Mouse (Mus musculus): ENCODE data around the gene Tgfbr1. TPM values are rescaled to one million over a fixed set of nuclear protein-coding genes. Genes with fewer than 3 reads are reported as not detected.

The Tgfbr1 gene
- total RNA-seq, 1 experiment, result 31.7 TPM

- no peak overlapping the region for H3K9ac ChIP-seq (ENCODE audit: insufficient read depth, low read depth, low read length, poor library complexity, severe bottlenecking)
- H3K9me3 ChIP-seq (ENCODE audit: control insufficient read depth, insufficient read depth, low read depth, low read length), result no peaks in the 10 kb centered on the region
- no peak overlapping the region for H3K4me3 ChIP-seq (ENCODE audit: insufficient read depth in 1 of 2, low read depth in 1 of 2, low read length in 2 of 2, poor library complexity in 1 of 2, severe bottlenecking in 1 of 2)
- no peaks in the 10 kb centered on the region for H3K4me1 ChIP-seq (ENCODE audit: control insufficient read depth in 2 of 2, insufficient read depth in 2 of 2, low read length in 2 of 2, poor library complexity in 1 of 2)
- in situ Hi-C loops (cut with MboI; ENCODE audit: low sequenced_read_pairs in 2 of 2, unreplicated experiment in 2 of 2), result no loop called here
- H3K36me3 ChIP-seq (ENCODE audit: control insufficient read depth, insufficient read depth, low read length, poor library complexity, severe bottlenecking), result no peaks in the 10 kb centered on the region
- no peak for DNase-seq (ENCODE audit: low read depth, low spot score)
- no peak overlapping the region for H3K27ac ChIP-seq (ENCODE audit: insufficient read depth, low read depth, low read length, poor library complexity, severe bottlenecking)
- TF ChIP-seq CHD2 (IDR thresholded peaks at IDR 0.05; ENCODE audit: low read depth, low read length) (no peak), HCFC1 (IDR thresholded peaks at IDR 0.05; ENCODE audit: borderline replicate concordance, insufficient read depth, low read length) (no peak), MAFK (IDR thresholded peaks at IDR 0.05; ENCODE audit: insufficient read depth, low read depth, low read length) (no peak)
These were observed 28.8 kb upstream of the Tgfbr1 start for GRCm38 (mm10) chr4:47324206-47324605.

- DNase-seq (ENCODE audit: low read depth, low spot score), result no peak
- Histone ChIP-seq H3K27ac (ENCODE audit: insufficient read depth, low read depth, low read length, poor library complexity, severe bottlenecking) (no peak overlapping the region), H3K4me1 (ENCODE audit: control insufficient read depth in 2 of 2, insufficient read depth in 2 of 2, low read length in 2 of 2, poor library complexity in 1 of 2) (no peaks in the 10 kb centered on the region; a peak in 1 of 4 replicates), H3K4me3 (ENCODE audit: insufficient read depth in 1 of 2, low read depth in 1 of 2, low read length in 2 of 2, poor library complexity in 1 of 2, severe bottlenecking in 1 of 2) (no peak overlapping the region), H3K9me3 (ENCODE audit: control insufficient read depth, insufficient read depth, low read depth, low read length) (no peaks in the 10 kb centered on the region), H3K36me3 (ENCODE audit: control insufficient read depth, insufficient read depth, low read length, poor library complexity, severe bottlenecking) (no peaks in the 10 kb centered on the region), H3K9ac (ENCODE audit: insufficient read depth, low read depth, low read length, poor library complexity, severe bottlenecking) (no peak overlapping the region)
- TF ChIP-seq ZNF384 (IDR thresholded peaks at IDR 0.05; ENCODE audit: low read depth, low read length), result no peak
- no peak for TF ChIP-seq MAFK (IDR thresholded peaks at IDR 0.05; ENCODE audit: insufficient read depth, low read depth, low read length)
- no peak for TF ChIP-seq HCFC1 (IDR thresholded peaks at IDR 0.05; ENCODE audit: borderline replicate concordance, insufficient read depth, low read length)
- in situ Hi-C loops (cut with MboI; ENCODE audit: low sequenced_read_pairs in 2 of 2, unreplicated experiment in 2 of 2), result no loop called here
These were observed 25.2 kb upstream of the Tgfbr1 start for GRCm38 (mm10) chr4:47327782-47328181.

- no peak overlapping the region for H3K27ac ChIP-seq (ENCODE audit: insufficient read depth, low read depth, low read length, poor library complexity, severe bottlenecking)
- no peaks in the 10 kb centered on the region for H3K9me3 ChIP-seq (ENCODE audit: control insufficient read depth, insufficient read depth, low read depth, low read length)
- no peak for DNase-seq (ENCODE audit: low read depth, low spot score)
- in situ Hi-C loops (cut with MboI; ENCODE audit: low sequenced_read_pairs in 2 of 2, unreplicated experiment in 2 of 2), result no loop called here
- no peak overlapping the region for H3K9ac ChIP-seq (ENCODE audit: insufficient read depth, low read depth, low read length, poor library complexity, severe bottlenecking)
- H3K36me3 ChIP-seq (ENCODE audit: control insufficient read depth, insufficient read depth, low read length, poor library complexity, severe bottlenecking), result no peaks in the 10 kb centered on the region
- H3K4me1 ChIP-seq (ENCODE audit: control insufficient read depth in 2 of 2, insufficient read depth in 2 of 2, low read length in 2 of 2, poor library complexity in 1 of 2), result no peaks in the 10 kb centered on the region; a peak in 1 of 4 replicates
- H3K4me3 ChIP-seq (ENCODE audit: insufficient read depth in 1 of 2, low read depth in 1 of 2, low read length in 2 of 2, poor library complexity in 1 of 2, severe bottlenecking in 1 of 2), result no peak overlapping the region
- no peak for TF ChIP-seq MAFK (IDR thresholded peaks at IDR 0.05; ENCODE audit: insufficient read depth, low read depth, low read length)
- TF ChIP-seq ZNF384 (IDR thresholded peaks at IDR 0.05; ENCODE audit: low read depth, low read length), result no peak
- no peak for TF ChIP-seq CHD2 (IDR thresholded peaks at IDR 0.05; ENCODE audit: low read depth, low read length)
- TF ChIP-seq HCFC1 (IDR thresholded peaks at IDR 0.05; ENCODE audit: borderline replicate concordance, insufficient read depth, low read length), result no peak
- no peak for TF ChIP-seq ZC3H11A (IDR thresholded peaks at IDR 0.05; ENCODE audit: borderline replicate concordance, low read depth, low read length)
These were observed 23.7 kb upstream of the Tgfbr1 start for GRCm38 (mm10) chr4:47329285-47329684.

- Histone ChIP-seq H3K9ac (ENCODE audit: insufficient read depth, low read depth, low read length, poor library complexity, severe bottlenecking) (no peak overlapping the region), H3K4me3 (ENCODE audit: insufficient read depth in 1 of 2, low read depth in 1 of 2, low read length in 2 of 2, poor library complexity in 1 of 2, severe bottlenecking in 1 of 2) (no peak overlapping the region), H3K9me3 (ENCODE audit: control insufficient read depth, insufficient read depth, low read depth, low read length) (no peaks in the 10 kb centered on the region), H3K4me1 (ENCODE audit: control insufficient read depth in 2 of 2, insufficient read depth in 2 of 2, low read length in 2 of 2, poor library complexity in 1 of 2) (no peaks in the 10 kb centered on the region; a peak in 1 of 4 replicates), H3K27ac (ENCODE audit: insufficient read depth, low read depth, low read length, poor library complexity, severe bottlenecking) (no peak overlapping the region), H3K36me3 (ENCODE audit: control insufficient read depth, insufficient read depth, low read length, poor library complexity, severe bottlenecking) (no peaks in the 10 kb centered on the region)
- no peak for DNase-seq (ENCODE audit: low read depth, low spot score)
- in situ Hi-C loops (cut with MboI; ENCODE audit: low sequenced_read_pairs in 2 of 2, unreplicated experiment in 2 of 2), result no loop called here
- no peak for TF ChIP-seq ZNF384 (IDR thresholded peaks at IDR 0.05; ENCODE audit: low read depth, low read length)
- no peak for TF ChIP-seq HCFC1 (IDR thresholded peaks at IDR 0.05; ENCODE audit: borderline replicate concordance, insufficient read depth, low read length)
- TF ChIP-seq ZC3H11A (IDR thresholded peaks at IDR 0.05; ENCODE audit: borderline replicate concordance, low read depth, low read length), result no peak
- no peak for TF ChIP-seq CHD2 (IDR thresholded peaks at IDR 0.05; ENCODE audit: low read depth, low read length)
- TF ChIP-seq MAFK (IDR thresholded peaks at IDR 0.05; ENCODE audit: insufficient read depth, low read depth, low read length), result no peak
These were observed 22.5 kb upstream of the Tgfbr1 start for GRCm38 (mm10) chr4:47330378-47331052.
